Mouse (Mus musculus): Measurements from ENCODE around the gene Gphb5.

- no peak for TF ChIP-seq CTCF (IDR thresholded peaks at IDR 0.05; ENCODE audit: control insufficient read depth, insufficient read depth, insufficient replicate concordance, low read depth, low read length)
- TF ChIP-seq POLR2A (IDR thresholded peaks at IDR 0.05; ENCODE audit: control insufficient read depth, low read depth, low read length), result no peak
These were observed 41.5 kb downstream of the Gphb5 start for GRCm38 (mm10) chr12:75375060-75375459.

All from testis, adult 2 months (tissue).